Mouse (Mus musculus): ENCODE measurements around the gene 4930474N05Rik.

4930474N05Rik gene

DNA sequence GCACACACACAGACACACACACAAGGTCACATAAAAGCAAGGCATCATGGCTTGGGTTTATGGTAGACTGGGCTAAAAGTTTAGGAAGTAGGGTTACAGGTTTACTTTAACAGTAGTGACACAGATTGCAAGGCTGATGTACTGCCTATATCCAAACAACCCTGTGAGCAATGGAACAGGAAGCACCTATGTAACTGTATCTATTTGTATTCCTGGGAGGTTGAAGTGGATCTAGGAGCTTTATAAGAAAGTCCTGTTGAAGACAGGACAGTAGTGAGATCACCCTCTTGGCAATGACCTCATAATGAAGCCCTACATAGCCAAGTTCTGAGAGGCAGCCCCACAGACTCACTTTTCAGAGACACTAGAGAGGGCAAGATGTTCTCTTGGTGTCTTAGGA, at the start of gene 4930474N05Rik:
Gene 4930474N05Rik (plus strand): TSS at position 301 of the 400 bp plus-strand sequence.
- no peak for DNase-seq

DNA sequence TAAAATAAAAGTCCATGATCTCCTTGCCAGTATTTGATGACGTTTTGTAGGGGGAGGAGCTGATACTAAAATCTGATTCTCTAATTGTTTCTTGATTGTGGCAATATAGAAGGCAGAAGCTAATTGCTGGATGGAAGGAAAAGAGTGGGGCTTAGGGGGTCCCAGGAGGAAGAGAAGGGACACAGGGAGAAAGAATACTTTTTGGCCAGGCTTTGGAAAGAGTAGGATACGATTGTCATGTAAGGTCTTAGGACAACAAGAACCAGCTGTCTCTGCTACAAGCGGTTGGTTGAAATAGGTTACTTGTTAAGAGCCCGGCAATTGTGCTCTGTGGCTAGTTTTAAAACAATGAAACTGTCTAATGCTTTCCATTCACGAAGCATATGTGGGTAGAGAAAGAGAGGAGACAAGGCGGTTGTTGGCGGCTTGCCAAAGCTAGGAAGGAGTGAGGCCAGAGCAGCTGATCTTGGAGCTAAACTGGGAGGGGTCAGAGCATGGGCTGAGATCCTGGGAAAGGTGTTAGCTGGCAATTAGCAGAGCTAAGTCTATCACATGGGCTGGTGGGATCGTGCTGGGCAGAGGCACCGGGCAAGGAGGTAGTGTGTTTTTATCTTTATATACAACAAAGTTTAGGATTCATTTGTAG, 45.8 kb upstream of the 4930474N05Rik start:
- DNase-seq = peak; percentile 45

- DNase-seq = no peak
Observed at GRCm38 (mm10) chr14:36053281-36053680, 41.4 kb upstream of the 4930474N05Rik start.

DNA sequence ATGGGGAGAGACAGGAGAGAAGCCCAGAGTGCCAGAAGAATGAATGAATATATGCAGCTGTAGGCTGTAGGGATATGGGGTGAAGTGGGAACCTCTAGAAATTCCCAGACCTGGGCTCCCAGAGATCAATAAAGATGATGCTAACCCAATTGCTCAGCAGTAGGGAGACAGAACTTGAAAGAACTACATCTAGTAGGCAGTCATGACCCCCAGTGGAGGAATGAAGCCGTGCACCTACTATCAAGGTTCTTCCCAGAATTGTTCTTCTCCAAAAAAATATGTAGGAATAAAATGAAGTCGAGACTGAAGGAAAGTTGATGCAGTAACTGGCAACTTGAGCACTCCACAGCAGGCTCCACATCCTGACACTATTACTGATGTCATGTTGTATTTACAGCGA, 3.8 kb downstream of the 4930474N05Rik start:
- DNase-seq = no peak

DNA sequence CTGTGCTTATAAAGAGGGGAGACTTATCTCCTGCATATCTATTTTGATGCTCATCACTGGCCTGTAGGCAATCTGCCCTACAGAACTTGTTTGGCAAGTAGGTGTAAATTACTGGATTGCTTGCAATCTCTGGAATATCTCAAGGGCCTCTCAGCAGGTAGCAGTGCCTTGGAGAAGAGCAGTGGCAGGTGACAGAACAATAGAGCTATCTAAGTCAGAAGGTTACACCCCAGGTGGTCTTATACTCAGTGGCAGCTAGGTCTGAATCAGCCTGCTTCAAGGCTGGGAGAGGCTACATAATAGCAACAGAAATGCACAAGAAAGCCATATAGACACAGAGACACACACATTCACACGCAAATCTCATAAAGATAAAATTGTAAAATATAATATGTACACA, 4.9 kb downstream of the 4930474N05Rik start:
- no peak for DNase-seq

DNA sequence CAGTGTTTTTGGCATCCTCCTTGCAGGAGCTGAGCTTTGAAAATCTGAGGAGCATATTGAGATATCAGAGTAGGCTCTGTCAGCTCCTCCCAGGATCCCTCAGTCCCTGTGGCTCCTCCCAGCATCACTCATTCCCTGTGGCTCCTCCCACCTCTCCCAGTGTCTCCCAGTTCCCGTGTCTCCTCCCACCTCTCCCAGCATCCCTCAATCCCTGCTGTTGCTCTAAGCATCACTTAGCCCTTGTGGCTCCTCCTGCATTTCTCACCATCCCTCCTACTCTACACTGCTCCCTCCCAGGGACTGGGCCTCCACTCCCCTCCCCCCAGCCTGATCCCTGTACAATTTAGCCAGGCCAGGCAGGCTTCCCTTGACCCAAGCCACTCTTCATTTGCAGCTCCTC, 6.0 kb downstream of the 4930474N05Rik start:
- no peak for DNase-seq

GRCm38 (mm10) chr14:36114481-36114880, 19.8 kb downstream of the 4930474N05Rik start:
- no peak for DNase-seq

DNA sequence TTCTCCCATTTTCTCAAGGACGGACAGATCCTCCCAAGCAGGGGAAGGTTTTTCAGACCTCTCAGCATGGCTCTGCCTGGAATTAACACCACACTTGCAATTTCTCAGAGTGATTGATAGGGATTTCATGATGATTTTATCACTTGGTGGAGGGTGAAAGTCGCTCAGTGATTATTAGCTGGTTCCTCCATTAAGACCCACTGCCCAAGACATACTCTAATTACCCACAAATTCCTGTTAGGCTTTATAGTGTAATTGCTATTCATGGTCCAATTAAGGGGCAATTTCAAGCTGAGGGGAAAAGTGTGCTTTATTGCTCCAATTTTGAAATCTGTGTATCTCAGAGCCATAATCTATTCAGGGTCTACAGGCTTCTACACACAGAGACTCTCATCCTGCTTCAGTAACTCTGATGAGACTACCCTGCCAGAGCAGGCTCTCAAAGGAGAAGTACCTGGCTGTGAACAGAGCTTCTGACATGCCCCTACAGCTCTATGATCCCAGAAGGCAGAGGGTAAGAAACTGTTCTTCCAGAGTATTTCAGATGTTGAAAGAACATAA, 29.1 kb downstream of the 4930474N05Rik start:
- no peak for DNase-seq

DNA sequence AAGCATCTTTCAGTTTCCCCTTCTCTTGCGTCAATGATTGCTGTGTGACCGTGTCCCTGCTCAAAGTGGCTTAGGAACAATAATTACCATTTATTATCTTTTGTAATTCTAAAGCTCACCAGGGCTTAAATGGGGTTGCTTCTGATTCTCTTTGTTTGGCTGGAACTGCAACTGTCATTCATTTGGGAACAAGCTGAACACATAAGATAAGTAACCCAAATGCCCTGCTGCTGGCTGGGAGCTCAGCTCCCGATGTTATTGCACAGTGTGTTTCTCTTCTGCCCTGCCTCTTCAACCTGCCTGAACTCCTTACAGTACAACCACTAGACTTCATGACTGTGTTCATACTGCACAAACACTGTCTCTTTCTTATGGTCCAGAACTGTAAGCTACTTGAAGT, 41.0 kb downstream of the 4930474N05Rik start:
- DNase-seq = no peak

DNA sequence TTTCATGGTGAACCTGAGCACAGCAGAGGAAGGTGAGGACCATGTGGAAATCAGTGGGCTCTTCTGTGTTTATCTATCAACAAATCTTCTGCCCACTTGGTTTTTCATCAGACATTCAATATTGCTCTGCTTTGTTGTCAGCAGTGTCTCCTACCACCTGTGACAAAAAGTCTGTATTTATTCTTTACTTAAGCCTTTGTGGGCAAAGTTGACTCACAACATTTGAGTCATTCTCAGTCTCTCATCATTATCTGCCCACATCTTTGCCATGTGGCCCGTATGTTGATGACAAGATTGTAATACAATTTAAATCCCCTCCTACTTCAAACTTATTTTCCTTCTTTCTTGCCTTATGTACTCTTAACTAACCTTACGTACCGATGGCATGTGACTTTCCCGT, 43.0 kb downstream of the 4930474N05Rik start:
- no peak for DNase-seq

DNA sequence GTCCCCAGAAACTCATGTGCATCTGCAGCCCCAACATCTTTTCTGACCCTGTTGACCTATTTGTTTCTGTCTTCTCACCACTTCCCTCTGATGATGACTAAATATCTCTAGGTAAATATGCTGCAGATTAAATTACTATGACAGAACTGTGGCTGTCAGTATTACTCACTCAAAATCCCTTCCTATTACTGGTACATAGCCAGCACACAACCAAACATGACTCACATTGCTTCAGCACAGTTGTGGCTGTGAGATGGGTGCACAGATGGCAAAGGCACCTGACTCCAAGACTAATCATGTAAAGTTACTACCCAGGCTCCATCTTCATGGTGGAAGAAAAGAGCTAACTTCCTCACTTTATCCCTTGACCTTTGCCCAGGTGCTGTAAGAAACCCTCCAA, 50.5 kb downstream of the 4930474N05Rik start:
- no peak for DNase-seq

Data from kidney, postnatal 10 days (tissue).